Mouse (Mus musculus): ENCODE results near the gene Timm10. TPM values are rescaled to one million over a fixed set of nuclear protein-coding genes. Genes with fewer than 3 reads are reported as not detected.

The Timm10 gene
- polyA plus RNA-seq, 1 experiment, result 82.0 TPM

DNA sequence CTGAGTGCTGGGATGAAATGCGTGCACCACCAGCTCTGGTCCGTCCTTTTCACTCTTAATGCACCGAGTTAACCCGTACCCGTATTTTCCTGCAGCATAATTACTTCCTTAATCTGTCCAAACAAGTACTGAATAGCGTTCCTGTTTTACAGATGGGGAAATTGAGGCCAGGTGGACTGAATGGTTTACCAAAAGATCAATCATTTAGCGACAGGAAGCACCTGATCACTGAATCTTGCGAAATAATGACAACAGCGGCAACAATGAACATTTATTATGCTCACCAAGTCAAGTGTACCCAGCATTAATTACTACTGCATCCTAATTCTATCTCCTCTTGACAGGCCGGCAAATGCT lies 11.8 kb downstream of the Timm10 start, which contains the start of gene Slc43a1:
Slc43a1 (plus strand) TSS at position 258 of the 357 bp plus-strand sequence.
- Histone ChIP-seq H3K4me1 (ENCODE audit: control insufficient read depth, insufficient read depth, low read length) (no peaks in the 10 kb centered on the region), H3K4me3 (ENCODE audit: insufficient read depth, low read length) (peak within 1 kb of the TSS; percentile 16; the same call in 1 of the 2 replicates), H3K27ac (ENCODE audit: insufficient read depth, low read length) (no peak within 1 kb of the TSS)
- TF ChIP-seq CTCF (IDR thresholded peaks at IDR 0.05; ENCODE audit: extremely low read depth, insufficient read depth, low read length) (no peak), POLR2A (IDR thresholded peaks at IDR 0.05; ENCODE audit: extremely low read depth, insufficient read depth, low read length) (no peak)

DNA sequence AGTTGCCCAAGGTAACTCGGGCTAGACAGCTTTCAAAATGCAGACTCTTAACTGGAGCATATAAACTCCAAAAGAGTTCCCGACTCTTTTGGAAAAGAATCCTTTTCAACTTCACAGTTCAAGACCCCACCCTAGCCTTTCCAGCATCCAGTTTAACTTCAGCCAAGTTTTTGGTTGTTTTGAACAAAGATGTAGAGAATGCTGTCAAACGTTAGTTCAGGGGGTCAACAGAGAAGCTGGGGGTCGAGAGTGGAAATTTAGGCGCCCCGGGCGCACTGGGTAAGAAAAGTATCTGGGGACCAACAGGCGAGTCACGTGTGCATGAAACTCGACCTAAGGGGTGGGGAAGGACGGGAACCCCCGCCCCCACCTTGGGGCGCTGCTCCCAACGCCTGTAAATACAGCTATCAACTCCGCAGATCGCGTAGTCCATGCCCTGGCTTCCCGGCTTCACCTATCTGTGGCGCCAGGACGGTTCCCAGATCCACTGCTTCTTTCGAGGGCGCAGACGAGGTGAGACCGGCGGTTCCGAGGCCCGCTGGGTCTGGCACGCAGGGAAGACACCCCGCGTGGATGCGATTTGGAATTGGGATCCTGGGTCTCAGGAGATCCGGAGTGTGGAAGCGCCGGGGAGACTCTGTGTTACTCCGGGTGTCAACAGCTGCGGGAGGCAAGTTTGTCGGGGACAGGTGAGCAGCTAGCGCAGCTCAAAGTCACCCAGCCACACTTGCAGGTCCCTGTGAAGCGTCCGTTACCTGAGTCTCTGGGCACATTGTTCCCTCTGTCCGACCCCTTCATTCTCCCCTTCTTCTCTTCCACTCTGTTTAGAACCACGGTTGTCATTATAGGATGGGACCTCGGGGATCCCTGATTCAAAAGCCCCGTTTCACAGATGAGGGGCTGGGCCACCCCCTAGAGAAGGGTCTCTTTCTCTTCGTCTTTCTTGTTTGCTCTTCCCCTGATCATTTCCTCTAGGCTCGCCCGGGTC lies 12.5 kb downstream of the Timm10 start:
- Histone ChIP-seq H3K4me3 (ENCODE audit: insufficient read depth, low read length) (peak overlapping the region; percentile 16; the same call in 1 of the 2 replicates), H3K4me1 (ENCODE audit: control insufficient read depth, insufficient read depth, low read length) (no peaks in the 10 kb centered on the region)

DNA sequence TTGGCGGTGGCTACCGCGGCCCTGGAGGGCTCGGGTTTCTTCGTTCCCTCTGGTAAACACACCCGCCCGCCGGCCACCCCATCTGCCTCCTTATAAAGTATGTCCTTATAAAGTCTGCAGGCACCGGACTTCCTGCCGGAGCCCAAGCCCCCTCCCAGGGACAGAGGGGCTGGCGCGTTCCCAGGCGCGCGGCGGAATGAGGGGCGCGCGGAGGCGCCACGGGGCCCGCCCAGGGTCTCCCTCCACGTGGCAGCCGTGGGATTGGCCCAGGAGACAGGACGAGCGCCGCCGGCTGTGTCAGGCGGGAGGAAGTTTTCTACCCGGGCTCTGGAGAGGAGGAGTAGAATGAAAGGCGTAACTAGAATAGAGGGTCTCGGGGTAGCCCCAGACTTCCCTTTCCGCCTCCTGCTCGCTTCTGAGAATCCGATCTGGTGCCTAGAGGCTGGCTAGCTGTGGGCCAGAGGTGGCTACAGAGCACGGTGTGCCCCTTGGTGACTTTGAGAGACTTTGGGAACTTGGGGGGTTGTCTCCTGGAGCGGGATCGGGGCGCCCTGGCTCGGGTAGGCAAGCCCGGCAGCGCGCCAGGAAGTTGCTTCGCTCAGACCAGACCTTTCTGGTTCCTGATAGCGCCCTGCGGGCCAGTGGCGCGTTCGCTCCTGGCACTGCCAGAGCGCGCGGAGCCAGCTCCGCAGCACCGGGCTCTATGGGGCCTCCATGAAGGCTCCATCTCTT lies 13.4 kb downstream of the Timm10 start:
- TF ChIP-seq POLR2A (IDR thresholded peaks at IDR 0.05; ENCODE audit: extremely low read depth, insufficient read depth, low read length) (no peak), CTCF (IDR thresholded peaks at IDR 0.05; ENCODE audit: extremely low read depth, insufficient read depth, low read length) (no peak)
- no peak overlapping the region for H3K27ac ChIP-seq (ENCODE audit: insufficient read depth, low read length)
- H3K4me1 ChIP-seq (ENCODE audit: control insufficient read depth, insufficient read depth, low read length), result no peaks in the 10 kb centered on the region
- H3K4me3 ChIP-seq (ENCODE audit: insufficient read depth, low read length), result peak overlapping the region; percentile 16; the same call in 1 of the 2 replicates

More for the DNA sequence above, 12.5 kb downstream of the Timm10 start:
- H3K27ac ChIP-seq (ENCODE audit: insufficient read depth, low read length), result no peak overlapping the region
- TF ChIP-seq CTCF (IDR thresholded peaks at IDR 0.05; ENCODE audit: extremely low read depth, insufficient read depth, low read length) (no peak), POLR2A (IDR thresholded peaks at IDR 0.05; ENCODE audit: extremely low read depth, insufficient read depth, low read length) (no peak)

DNA sequence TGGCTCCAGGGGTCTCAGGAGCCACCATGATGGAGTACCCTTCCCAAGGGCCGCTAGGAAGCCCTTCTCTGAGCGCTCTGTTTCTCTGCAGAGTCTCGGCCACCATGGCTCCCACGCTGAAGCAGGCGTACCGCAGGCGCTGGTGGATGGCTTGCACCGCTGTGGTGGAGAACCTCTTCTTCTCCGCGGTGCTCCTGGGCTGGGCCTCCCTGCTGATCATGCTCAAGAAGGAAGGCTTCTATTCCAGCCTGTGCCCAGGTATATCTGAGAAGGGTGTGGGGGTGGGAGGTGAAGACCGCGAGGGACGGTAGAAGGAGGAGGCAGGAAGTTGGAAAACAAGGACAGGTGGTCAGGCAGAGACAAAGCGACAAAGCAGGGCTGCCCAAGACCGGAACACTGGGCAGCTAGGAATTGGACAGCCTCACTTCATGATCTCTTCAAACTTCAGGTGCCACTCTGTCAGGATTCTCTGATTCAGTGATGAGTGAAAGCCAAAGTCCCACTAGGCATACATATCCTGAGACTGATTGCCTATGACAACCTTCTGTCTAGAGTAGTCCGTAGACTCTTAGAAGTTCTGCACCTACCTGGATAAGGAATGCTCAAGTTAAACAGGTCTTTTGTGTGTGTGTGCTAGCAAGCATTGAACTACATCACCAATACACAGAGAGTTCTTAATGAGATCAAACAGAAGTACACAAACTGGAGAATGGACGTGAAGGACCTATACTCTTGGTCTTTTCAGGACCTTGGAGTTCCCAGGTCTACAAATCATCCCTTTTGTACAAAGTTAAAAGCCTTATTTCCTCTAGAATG lies 14.2 kb downstream of the Timm10 start:
- H3K4me3 ChIP-seq (ENCODE audit: insufficient read depth, low read length), result peak overlapping the region; percentile 16; the same call in 1 of the 2 replicates
- H3K27ac ChIP-seq (ENCODE audit: insufficient read depth, low read length), result no peak overlapping the region
- TF ChIP-seq CTCF (IDR thresholded peaks at IDR 0.05; ENCODE audit: extremely low read depth, insufficient read depth, low read length) (no peak), POLR2A (IDR thresholded peaks at IDR 0.05; ENCODE audit: extremely low read depth, insufficient read depth, low read length) (no peak)
- H3K4me1 ChIP-seq (ENCODE audit: control insufficient read depth, insufficient read depth, low read length), result no peaks in the 10 kb centered on the region

DNA sequence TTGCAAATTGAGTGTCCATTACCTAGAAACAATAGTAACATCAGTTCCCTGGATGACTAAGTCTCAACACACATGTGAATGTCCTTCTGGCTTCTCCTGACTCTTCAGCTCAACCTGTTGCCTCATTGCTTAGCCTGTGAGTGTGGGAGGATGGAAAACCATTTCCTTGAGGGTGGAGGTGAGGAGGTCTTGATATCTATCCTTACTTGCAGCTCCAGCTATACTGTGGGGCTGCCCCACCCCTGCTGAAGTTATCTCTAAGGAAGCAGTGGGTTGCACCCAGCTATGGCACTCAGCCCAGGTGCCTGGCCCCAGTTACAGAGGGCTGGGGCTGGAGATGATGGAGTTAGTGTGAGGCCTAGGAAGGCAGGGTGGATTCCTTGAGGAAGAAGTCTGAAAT lies 15.1 kb downstream of the Timm10 start:
- Histone ChIP-seq H3K4me3 (ENCODE audit: insufficient read depth, low read length) (no peak overlapping the region), H3K27ac (ENCODE audit: insufficient read depth, low read length) (no peak overlapping the region), H3K4me1 (ENCODE audit: control insufficient read depth, insufficient read depth, low read length) (no peaks in the 10 kb centered on the region)
- TF ChIP-seq POLR2A (IDR thresholded peaks at IDR 0.05; ENCODE audit: extremely low read depth, insufficient read depth, low read length) (no peak), CTCF (IDR thresholded peaks at IDR 0.05; ENCODE audit: extremely low read depth, insufficient read depth, low read length) (no peak)

DNA sequence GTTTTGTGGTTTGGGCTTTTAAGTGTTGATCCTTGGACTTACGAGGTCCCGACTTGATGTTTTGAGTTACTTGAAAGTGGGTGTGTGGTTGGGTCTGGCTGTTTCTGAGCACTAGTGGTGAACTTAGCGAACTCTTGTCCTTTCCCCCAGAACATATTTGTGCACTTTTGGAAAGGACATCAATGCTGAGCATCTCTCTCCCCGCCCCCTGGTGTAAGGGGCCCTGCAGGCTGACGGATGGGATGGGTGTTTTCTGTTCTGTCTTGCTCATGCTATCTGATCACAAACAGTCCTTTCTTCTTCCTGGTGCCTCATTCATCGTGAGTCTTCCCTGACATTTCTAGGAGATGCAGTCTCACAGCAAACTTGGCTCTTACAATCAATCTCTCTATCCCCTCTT lies 16.9 kb downstream of the Timm10 start:
- H3K27ac ChIP-seq (ENCODE audit: insufficient read depth, low read length), result no peak overlapping the region
- H3K4me1 ChIP-seq (ENCODE audit: control insufficient read depth, insufficient read depth, low read length), result no peaks in the 10 kb centered on the region
- no peak for TF ChIP-seq POLR2A (IDR thresholded peaks at IDR 0.05; ENCODE audit: extremely low read depth, insufficient read depth, low read length)
- TF ChIP-seq CTCF (IDR thresholded peaks at IDR 0.05; ENCODE audit: extremely low read depth, insufficient read depth, low read length), result no peak

DNA sequence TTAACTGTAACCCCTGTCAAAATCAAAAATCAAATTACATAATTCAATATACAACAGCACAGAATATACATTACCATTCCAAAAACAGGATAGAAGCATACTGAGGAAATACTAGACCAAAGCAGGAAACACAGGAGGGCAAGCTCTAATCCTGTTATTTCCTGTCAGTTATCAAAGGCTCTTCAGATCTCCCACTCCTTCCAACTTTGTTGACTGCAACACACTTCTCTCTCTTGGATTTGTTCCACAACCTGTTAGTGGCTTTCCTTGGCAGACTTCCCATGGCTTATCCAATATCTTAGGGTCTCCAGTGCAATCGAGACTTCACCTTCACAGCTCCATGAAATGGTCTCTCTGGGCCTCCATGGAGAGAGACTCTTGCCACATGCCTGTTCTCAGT lies 18.4 kb downstream of the Timm10 start:
- Histone ChIP-seq H3K4me1 (ENCODE audit: control insufficient read depth, insufficient read depth, low read length) (no peaks in the 10 kb centered on the region), H3K27ac (ENCODE audit: insufficient read depth, low read length) (no peak overlapping the region), H3K4me3 (ENCODE audit: insufficient read depth, low read length) (no peak overlapping the region)
- TF ChIP-seq CTCF (IDR thresholded peaks at IDR 0.05; ENCODE audit: extremely low read depth, insufficient read depth, low read length), result no peak
- TF ChIP-seq POLR2A (IDR thresholded peaks at IDR 0.05; ENCODE audit: extremely low read depth, insufficient read depth, low read length), result no peak

More for the DNA sequence above, 16.9 kb downstream of the Timm10 start:
- H3K4me3 ChIP-seq (ENCODE audit: insufficient read depth, low read length), result no peak overlapping the region

DNA sequence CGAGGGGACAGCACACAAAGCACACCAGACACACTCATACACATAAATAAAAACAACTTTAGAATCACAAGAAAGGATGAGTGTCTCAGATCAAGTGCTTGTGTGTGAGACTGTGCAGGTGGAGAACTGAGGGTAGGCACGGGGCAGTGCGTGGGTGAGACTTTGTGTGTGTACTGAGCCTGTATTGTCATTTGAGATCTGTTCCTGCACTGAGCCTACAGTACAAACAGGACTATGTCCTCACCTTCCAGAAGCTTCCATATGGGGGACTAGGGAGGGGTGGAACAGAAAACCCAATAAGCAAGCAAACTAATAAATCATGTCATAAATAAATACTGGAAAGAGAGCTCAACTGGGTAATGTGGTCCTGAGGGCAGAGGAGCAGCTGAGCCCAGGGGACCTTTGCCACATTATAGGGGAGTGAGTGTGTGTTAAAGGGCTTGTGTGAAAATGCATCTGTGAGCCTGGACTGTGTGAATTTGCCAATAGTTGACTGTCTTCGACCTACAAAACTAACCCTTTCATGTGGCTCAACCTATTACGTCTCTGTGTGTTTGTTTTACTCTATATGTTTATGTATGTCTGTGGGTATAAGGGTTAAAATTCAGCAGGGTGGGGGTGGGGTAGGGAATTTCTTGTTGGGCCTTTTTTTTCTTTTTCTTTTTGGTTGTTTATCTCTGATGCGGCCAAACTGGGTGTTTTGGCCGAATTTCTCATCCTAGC lies 23.8 kb downstream of the Timm10 start:
- no peak for TF ChIP-seq CTCF (IDR thresholded peaks at IDR 0.05; ENCODE audit: extremely low read depth, insufficient read depth, low read length)
- TF ChIP-seq POLR2A (IDR thresholded peaks at IDR 0.05; ENCODE audit: extremely low read depth, insufficient read depth, low read length), result no peak
- Histone ChIP-seq H3K4me1 (ENCODE audit: control insufficient read depth, insufficient read depth, low read length) (no peaks in the 10 kb centered on the region), H3K4me3 (ENCODE audit: insufficient read depth, low read length) (no peak overlapping the region), H3K27ac (ENCODE audit: insufficient read depth, low read length) (no peak overlapping the region)

Data from cortical plate, adult 2 months (tissue).